Mouse (Mus musculus): ENCODE results near the gene Dmrt3. TPM values are rescaled to one million over a fixed set of nuclear protein-coding genes. Genes with fewer than 3 reads are reported as not detected.

Dmrt3 gene
- polyA plus RNA-seq, 1 experiment from 2014 or later = 0.05 TPM

GRCm38 (mm10) chr19:25665486-25666339, 55.6 kb downstream of the Dmrt3 start:
- peak; percentile 68; the same call in 1 of the 2 replicates for ATAC-seq (ENCODE audit: insufficient number of reproducible peaks, low FRiP score, low TSS enrichment, low read depth)
- Histone ChIP-seq H3K27me3 (ENCODE audit: control insufficient read depth, insufficient read depth, low read length) (peaks cover 56% of the 10 kb centered on the region), H3K9me3 (ENCODE audit: control insufficient read depth, low read length) (no peaks in the 10 kb centered on the region), H3K9ac (ENCODE audit: low read length) (no peak overlapping the region), H3K4me3 (ENCODE audit: low read depth, low read length) (no peak overlapping the region), H3K27ac (replicated peaks; ENCODE audit: low read depth, low read length) (no peak overlapping the region), H3K36me3 (ENCODE audit: control insufficient read depth, insufficient read depth, low read length) (no peaks in the 10 kb centered on the region), H3K4me1 (ENCODE audit: control insufficient read depth, insufficient read depth, low read length) (peaks cover 4% of the 10 kb centered on the region; the same call in 1 of the 2 replicates), H3K4me2 (ENCODE audit: low read depth, severe bottlenecking) (no peak overlapping the region; the same call in 1 of the 2 replicates)
- DNase-seq (ENCODE audit: low spot score) = peak; percentile 53
- 2% methylated on average over 31 of the region's 31 CpGs for WGBS

GRCm38 (mm10) chr19:25667836-25668235, 57.7 kb downstream of the Dmrt3 start:
- Histone ChIP-seq H3K9me3 (ENCODE audit: control insufficient read depth, low read length) (no peaks in the 10 kb centered on the region), H3K9ac (ENCODE audit: low read length) (no peak overlapping the region), H3K4me2 (ENCODE audit: low read depth, severe bottlenecking) (no peak overlapping the region), H3K36me3 (ENCODE audit: control insufficient read depth, insufficient read depth, low read length) (no peaks in the 10 kb centered on the region), H3K27me3 (ENCODE audit: control insufficient read depth, insufficient read depth, low read length) (peaks cover 74% of the 10 kb centered on the region), H3K4me1 (ENCODE audit: control insufficient read depth, insufficient read depth, low read length) (peaks cover 4% of the 10 kb centered on the region; the same call in 1 of the 2 replicates), H3K4me3 (ENCODE audit: low read depth, low read length) (no peak overlapping the region), H3K27ac (replicated peaks; ENCODE audit: low read depth, low read length) (no peak overlapping the region)
- DNase-seq (ENCODE audit: low spot score) (no peak), ATAC-seq (ENCODE audit: insufficient number of reproducible peaks, low FRiP score, low TSS enrichment, low read depth) (no peak)
- 9% methylated on average over 4 of the region's 4 CpGs for WGBS

GRCm38 (mm10) chr19:25669593-25670248, 59.6 kb downstream of the Dmrt3 start:
- 2% methylated on average over 3 of the region's 3 CpGs for WGBS
- no peaks in the 10 kb centered on the region for H3K9me3 ChIP-seq (ENCODE audit: control insufficient read depth, low read length)
- H3K9ac ChIP-seq (ENCODE audit: low read length) = no peak overlapping the region
- peaks cover 12% of the 10 kb centered on the region; the same call in 1 of the 2 replicates for H3K4me1 ChIP-seq (ENCODE audit: control insufficient read depth, insufficient read depth, low read length)
- no peaks in the 10 kb centered on the region for H3K36me3 ChIP-seq (ENCODE audit: control insufficient read depth, insufficient read depth, low read length)
- ATAC-seq (ENCODE audit: insufficient number of reproducible peaks, low FRiP score, low TSS enrichment, low read depth) (no peak), DNase-seq (ENCODE audit: low spot score) (peak; percentile 42)
- H3K4me3 ChIP-seq (ENCODE audit: low read depth, low read length) = no peak overlapping the region
- peaks cover 91% of the 10 kb centered on the region for H3K27me3 ChIP-seq (ENCODE audit: control insufficient read depth, insufficient read depth, low read length)
- H3K27ac ChIP-seq (replicated peaks; ENCODE audit: low read depth, low read length) = no peak overlapping the region
- no peak overlapping the region for H3K4me2 ChIP-seq (ENCODE audit: low read depth, severe bottlenecking)

GRCm38 (mm10) chr19:25670571-25671285, 60.6 kb downstream of the Dmrt3 start:
- ATAC-seq (ENCODE audit: insufficient number of reproducible peaks, low FRiP score, low TSS enrichment, low read depth) = no peak

GRCm38 (mm10) chr19:25671681-25672080, 61.6 kb downstream of the Dmrt3 start:
- no peak overlapping the region for H3K9ac ChIP-seq (ENCODE audit: low read length)
- ATAC-seq (ENCODE audit: insufficient number of reproducible peaks, low FRiP score, low TSS enrichment, low read depth) = no peak

More at GRCm38 (mm10) chr19:25670571-25671285, 60.6 kb downstream of the Dmrt3 start:
- no peak overlapping the region for H3K9ac ChIP-seq (ENCODE audit: low read length)
- no peaks in the 10 kb centered on the region for H3K9me3 ChIP-seq (ENCODE audit: control insufficient read depth, low read length)
- no peak overlapping the region for H3K4me3 ChIP-seq (ENCODE audit: low read depth, low read length)
- H3K27ac ChIP-seq (replicated peaks; ENCODE audit: low read depth, low read length) = no peak overlapping the region
- peak overlapping the region; percentile 22; the same call in 1 of the 2 replicates for H3K4me2 ChIP-seq (ENCODE audit: low read depth, severe bottlenecking)
- H3K4me1 ChIP-seq (ENCODE audit: control insufficient read depth, insufficient read depth, low read length) = peaks cover 12% of the 10 kb centered on the region; the same call in 1 of the 2 replicates
- DNase-seq (ENCODE audit: low spot score) = peak; percentile 59
- under 1% methylated on average over 17 of the region's 17 CpGs for WGBS
- no peaks in the 10 kb centered on the region for H3K36me3 ChIP-seq (ENCODE audit: control insufficient read depth, insufficient read depth, low read length)
- peaks cover 90% of the 10 kb centered on the region for H3K27me3 ChIP-seq (ENCODE audit: control insufficient read depth, insufficient read depth, low read length)

GRCm38 (mm10) chr19:25672101-25672950, 62.2 kb downstream of the Dmrt3 start, which contains the start of gene Dmrt2:
Dmrt2 (plus strand) TSS chr19:25672411.
- Histone ChIP-seq H3K27ac (replicated peaks; ENCODE audit: low read depth, low read length) (no peak within 1 kb of the TSS), H3K4me1 (ENCODE audit: control insufficient read depth, insufficient read depth, low read length) (peaks cover 7% of the 10 kb centered on the region; the same call in 1 of the 2 replicates), H3K4me2 (ENCODE audit: low read depth, severe bottlenecking) (peak within 1 kb of the TSS; percentile 71), H3K4me3 (ENCODE audit: low read depth, low read length) (peak within 1 kb of the TSS; percentile 39), H3K9me3 (ENCODE audit: control insufficient read depth, low read length) (no peaks in the 10 kb centered on the region), H3K36me3 (ENCODE audit: control insufficient read depth, insufficient read depth, low read length) (no peaks in the 10 kb centered on the region), H3K27me3 (ENCODE audit: control insufficient read depth, insufficient read depth, low read length) (peaks cover 91% of the 10 kb centered on the region), H3K9ac (ENCODE audit: low read length) (peak within 1 kb of the TSS; percentile 43; the same call in 1 of the 2 replicates)
- WGBS = under 1% methylated on average over 44 of the region's 44 CpGs
- ATAC-seq (ENCODE audit: insufficient number of reproducible peaks, low FRiP score, low TSS enrichment, low read depth) (peak; percentile 98), DNase-seq (ENCODE audit: low spot score) (peak; percentile 85)

More at GRCm38 (mm10) chr19:25671681-25672080, 61.6 kb downstream of the Dmrt3 start:
- peaks cover 7% of the 10 kb centered on the region; the same call in 1 of the 2 replicates for H3K4me1 ChIP-seq (ENCODE audit: control insufficient read depth, insufficient read depth, low read length)
- H3K4me2 ChIP-seq (ENCODE audit: low read depth, severe bottlenecking) = peak overlapping the region; percentile 71
- no peaks in the 10 kb centered on the region for H3K36me3 ChIP-seq (ENCODE audit: control insufficient read depth, insufficient read depth, low read length)
- H3K4me3 ChIP-seq (ENCODE audit: low read depth, low read length) = peak overlapping the region; percentile 39
- no peak overlapping the region for H3K27ac ChIP-seq (replicated peaks; ENCODE audit: low read depth, low read length)
- DNase-seq (ENCODE audit: low spot score) = no peak
- peaks cover 94% of the 10 kb centered on the region for H3K27me3 ChIP-seq (ENCODE audit: control insufficient read depth, insufficient read depth, low read length)
- H3K9me3 ChIP-seq (ENCODE audit: control insufficient read depth, low read length) = no peaks in the 10 kb centered on the region
- under 1% methylated on average over 14 of the region's 14 CpGs for WGBS
